10 mouse cellular contexts compared by ENCODE assay signal in the genomic region with DNA sequence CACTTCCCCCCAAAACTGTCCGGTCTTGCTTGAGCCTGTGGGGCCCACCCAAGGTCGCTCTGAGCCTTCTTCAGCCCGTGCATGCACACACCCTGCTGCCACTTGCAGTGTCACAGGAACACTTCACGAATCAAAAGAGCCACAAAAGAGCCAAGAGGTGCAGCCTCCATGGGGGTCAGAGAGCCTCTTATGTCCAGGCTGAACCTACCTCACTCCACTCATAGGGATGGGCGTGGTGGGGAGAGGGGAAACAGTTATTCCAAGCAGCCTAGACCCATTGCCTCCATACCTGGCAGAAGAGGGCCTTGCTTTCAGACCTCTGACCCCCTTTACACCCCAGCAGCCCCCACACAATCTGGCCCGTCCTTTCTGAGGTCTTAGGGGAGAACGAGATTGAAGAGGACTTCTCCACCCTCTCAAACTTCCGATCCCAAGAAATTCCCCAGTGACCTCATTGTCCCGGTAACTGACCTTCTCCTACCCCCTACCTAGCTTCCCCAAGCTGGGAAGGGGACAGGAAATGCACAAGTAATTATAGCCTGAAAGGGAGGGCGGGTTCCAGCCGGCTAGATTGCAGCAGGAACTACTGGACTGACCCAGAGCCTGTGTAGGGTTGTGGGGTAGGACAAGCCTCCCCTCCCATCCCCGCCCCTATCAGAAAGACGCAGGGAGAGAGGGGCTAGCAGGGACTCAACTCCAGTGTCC. TPM values are rescaled to one million over a fixed set of nuclear protein-coding genes. Genes with fewer than 3 reads are reported as not detected.
DNase-seq lines count a peak whose midpoint lies in the region; ATAC-seq and TF ChIP-seq lines count a peak whose summit lies in the region.
"Had no signal": no experiment of that assay in that cellular context is flagged by ENCODE, and none has a peak within 500 bp of the region (broad histone marks: within the 10 kb centered on the region; RNA-seq: fewer than 3 reads in every experiment).

No protein-coding gene starts in this region.

- DNase-seq in liver, adult 2 months (ENCODE audit: extremely low read depth, low read depth, low spot score), result no peak
- DNase-seq in liver, result no peak
- DNase-seq in embryo, embryonic 10 days (ENCODE audit: low spot score), result no peak
- DNase-seq in layer of hippocampus, postnatal 36 days, result no peak
- no peak for DNase-seq in urinary bladder, adult 2 months (ENCODE audit: low spot score)

- no peaks in the 10 kb centered on the region for H3K79me2 ChIP-seq in liver, adult 2 months (ENCODE audit: control insufficient read depth, insufficient read depth, low read length)

- H3K4me2 ChIP-seq in heart, embryonic 13.5 days, result peak overlapping the region; percentile 87
- H3K4me2 ChIP-seq in limb, embryonic 12.5 days, result peak overlapping the region; percentile 78

- ATAC-seq in heart, embryonic 13.5 days (ENCODE audit: extremely low read depth, insufficient number of reproducible peaks, low FRiP score, low TSS enrichment), result no peak
- ATAC-seq in limb, embryonic 12.5 days (ENCODE audit: insufficient number of reproducible peaks, insufficient read depth, low FRiP score, low TSS enrichment, low read depth), result no peak

- peak overlapping the region; percentile 29; the same call in 1 of the 2 replicates for H3K27ac ChIP-seq in liver, adult 2 months (replicated peaks; ENCODE audit: insufficient read depth, low read depth, low read length)
- no peak overlapping the region; the same call in 1 of the 2 replicates for H3K27ac ChIP-seq in heart, embryonic 13.5 days (replicated peaks)
- H3K27ac ChIP-seq in limb, embryonic 12.5 days, result no peak overlapping the region
- peak overlapping the region; percentile 39 for H3K27ac ChIP-seq in olfactory bulb, adult 2 months (ENCODE audit: insufficient read depth, low read depth, low read length)
- H3K27ac ChIP-seq: liver, embryonic 14.5 days had no signal

- H3K9me3 ChIP-seq in heart, embryonic 13.5 days, result no peaks in the 10 kb centered on the region
- no peaks in the 10 kb centered on the region for H3K9me3 ChIP-seq in limb, embryonic 12.5 days
- H3K9me3 ChIP-seq: G1E had no signal

- peak overlapping the region; percentile 24 for H3K4me3 ChIP-seq in liver, adult 2 months (ENCODE audit: insufficient read depth, low read depth, low read length)
- peak overlapping the region; percentile 58 for H3K4me3 ChIP-seq in heart, embryonic 13.5 days
- peak overlapping the region; percentile 7; the same call in 1 of the 2 replicates for H3K4me3 ChIP-seq in limb, embryonic 12.5 days (replicated peaks)
- H3K4me3 ChIP-seq in olfactory bulb, adult 2 months (ENCODE audit: insufficient read depth, low read depth, low read length), result peak overlapping the region; percentile 34

- TF ChIP-seq CTCF in liver, adult 2 months (IDR thresholded peaks at IDR 0.05; ENCODE audit: low read depth, low read length), result no peak
- TF ChIP-seq CTCF in olfactory bulb, adult 2 months (IDR thresholded peaks at IDR 0.05; ENCODE audit: insufficient read depth, low read depth, low read length), result no peak

- H3K36me3 ChIP-seq in liver, adult 2 months (ENCODE audit: control insufficient read depth, insufficient read depth, low read length), result no peaks in the 10 kb centered on the region
- peaks cover 12% of the 10 kb centered on the region for H3K36me3 ChIP-seq in heart, embryonic 13.5 days
- 0 out of 2 replicates have a peak, but pooled peaks cover 1% of the 10 kb centered on the region for H3K36me3 ChIP-seq in limb, embryonic 12.5 days
- H3K36me3 ChIP-seq: G1E had no signal

- peaks cover 2% of the 10 kb centered on the region; the same call in 1 of the 2 replicates for H3K4me1 ChIP-seq in liver, adult 2 months (ENCODE audit: control insufficient read depth, insufficient read depth, low read length)
- peaks cover 54% of the 10 kb centered on the region for H3K4me1 ChIP-seq in heart, embryonic 13.5 days
- H3K4me1 ChIP-seq in limb, embryonic 12.5 days (replicated peaks), result peaks cover 57% of the 10 kb centered on the region
- H3K4me1 ChIP-seq in olfactory bulb, adult 2 months (ENCODE audit: control insufficient read depth, insufficient read depth, low read length), result peaks cover 61% of the 10 kb centered on the region

- 66% methylated on average over 13 of the region's 13 CpGs for WGBS in liver, adult 2 months
- 36% methylated on average over 13 of the region's 13 CpGs for WGBS in heart, embryonic 13.5 days
- 33% methylated on average over 13 of the region's 13 CpGs for WGBS in limb, embryonic 12.5 days
- 58% methylated on average over 13 of the region's 13 CpGs for WGBS in olfactory bulb, adult 2 months

- H3K9ac ChIP-seq in liver, adult 2 months (ENCODE audit: low read depth, low read length), result peak overlapping the region; percentile 31; the same call in 1 of the 2 replicates
- peak overlapping the region; percentile 81 for H3K9ac ChIP-seq in heart, embryonic 13.5 days
- no peak overlapping the region for H3K9ac ChIP-seq in limb, embryonic 12.5 days (replicated peaks)
- H3K9ac ChIP-seq: liver, embryonic 14.5 days had no signal

- no peak for TF ChIP-seq POLR2A in liver, adult 2 months (IDR thresholded peaks at IDR 0.05; ENCODE audit: extremely low read depth, insufficient read depth, low read length)
- TF ChIP-seq POLR2A in olfactory bulb, adult 2 months (IDR thresholded peaks at IDR 0.05; ENCODE audit: insufficient read depth, low read depth, low read length), result no peak

- no peaks in the 10 kb centered on the region; the same call in 1 of the 2 replicates for H3K27me3 ChIP-seq in liver, adult 2 months (ENCODE audit: control insufficient read depth, insufficient read depth, low read length)
- H3K27me3 ChIP-seq in heart, embryonic 13.5 days (replicated peaks), result peaks cover 30% of the 10 kb centered on the region
- peaks cover 31% of the 10 kb centered on the region for H3K27me3 ChIP-seq in limb, embryonic 12.5 days

RNA-seq across cellular contexts. Expression of gene Rapgef3, which starts 2.5 kb away (rescaled TPM):
- total RNA-seq in liver, adult 2 months (2014; rRNA removed), result 1.8 and 3.2 TPM in 2 replicates
- 2.7 and 4.9 TPM in 2 replicates for polyA plus RNA-seq in liver, adult 2 months (2012; rRNA removed)
- 22.1 and 25.4 TPM in 2 replicates for polyA plus RNA-seq in heart, embryonic 13.5 days (2015; fragmentation: Nextera tagmentation; extraction: Ambion mirVana)
- 10.1 and 11.1 TPM in 2 replicates for polyA plus RNA-seq in limb, embryonic 12.5 days (2016; fragmentation: Nextera tagmentation; extraction: Ambion mirVana)
- polyA plus RNA-seq in olfactory bulb, adult 2 months (2012; ENCODE audit: insufficient read depth, insufficient read length, low replicate concordance, missing spikeins), result not detected in 2 replicates
- total RNA-seq in layer of hippocampus, postnatal 36 days (2021), result 10 to 100 TPM; 41.0 to 59.9 TPM
- polyA plus RNA-seq in urinary bladder, adult 2 months (2012; rRNA removed), result 17.8 and 19.2 TPM in 2 replicates

RNA-seq across cellular contexts. Expression of gene Slc48a1, which starts 13.1 kb away (rescaled TPM):
- total RNA-seq in liver, adult 2 months (2014; rRNA removed), result 15.2 and 21.1 TPM in 2 replicates
- 54.9 and 58.6 TPM in 2 replicates for polyA plus RNA-seq in liver, adult 2 months (2012; rRNA removed)
- 70.2 and 70.8 TPM in 2 replicates for polyA plus RNA-seq in heart, embryonic 13.5 days (2015; fragmentation: Nextera tagmentation; extraction: Ambion mirVana)
- 34.2 and 36.6 TPM in 2 replicates for polyA plus RNA-seq in limb, embryonic 12.5 days (2016; fragmentation: Nextera tagmentation; extraction: Ambion mirVana)
- polyA plus RNA-seq in olfactory bulb, adult 2 months (2012; ENCODE audit: insufficient read depth, insufficient read length, low replicate concordance, missing spikeins), result not detected in 2 replicates
- 100 to 1,000 TPM; 133 to 137 TPM for total RNA-seq in layer of hippocampus, postnatal 36 days (2021)
- polyA plus RNA-seq in urinary bladder, adult 2 months (2012; rRNA removed), result 72.4 and 91.1 TPM in 2 replicates

RNA-seq across cellular contexts. Expression of gene Endou, which starts 34.1 kb away (rescaled TPM):
- 0.47 and 0.55 TPM in 2 replicates for total RNA-seq in liver, adult 2 months (2014; rRNA removed)
- polyA plus RNA-seq in liver, adult 2 months (2012; rRNA removed), result 0.21 and 0.32 TPM in 2 replicates
- 0.23 and 0.45 TPM in 2 replicates for polyA plus RNA-seq in heart, embryonic 13.5 days (2015; fragmentation: Nextera tagmentation; extraction: Ambion mirVana)
- 0.14 and 0.23 TPM in 2 replicates for polyA plus RNA-seq in limb, embryonic 12.5 days (2016; fragmentation: Nextera tagmentation; extraction: Ambion mirVana)
- not detected in 2 replicates for polyA plus RNA-seq in olfactory bulb, adult 2 months (2012; ENCODE audit: insufficient read depth, insufficient read length, low replicate concordance, missing spikeins)
- total RNA-seq in layer of hippocampus, postnatal 36 days (2021), result under 1 TPM; 0.27 to 0.71 TPM
- polyA plus RNA-seq in urinary bladder, adult 2 months (2012; rRNA removed), result 1.7 and 2.1 TPM in 2 replicates
- polyA plus RNA-seq: G1E had no signal

RNA-seq across cellular contexts. Expression of gene Rpap3, which starts 59.6 kb away (rescaled TPM):
- total RNA-seq in liver, adult 2 months (2014; rRNA removed), result 7.7 and 8.7 TPM in 2 replicates
- 2.2 and 2.5 TPM in 2 replicates for polyA plus RNA-seq in liver, adult 2 months (2012; rRNA removed)
- 17.9 and 18.5 TPM in 2 replicates for polyA plus RNA-seq in heart, embryonic 13.5 days (2015; fragmentation: Nextera tagmentation; extraction: Ambion mirVana)
- 39.4 and 40.4 TPM in 2 replicates for polyA plus RNA-seq in limb, embryonic 12.5 days (2016; fragmentation: Nextera tagmentation; extraction: Ambion mirVana)
- polyA plus RNA-seq in olfactory bulb, adult 2 months (2012; ENCODE audit: insufficient read depth, insufficient read length, low replicate concordance, missing spikeins), result not detected in 2 replicates
- total RNA-seq in layer of hippocampus, postnatal 36 days (2021), result 10 to 100 TPM; 21.0 to 23.3 TPM
- 23.5 and 26.0 TPM in 2 replicates for polyA plus RNA-seq in urinary bladder, adult 2 months (2012; rRNA removed)

Comparison
In these comparisons a context has a peak if more than half of its experiments do, and no peak if none do; other contexts are left out.
1. H3K27ac ChIP-seq: peak in liver, adult 2 months (single experiment) and olfactory bulb, adult 2 months (single experiment); none in heart, embryonic 13.5 days (single experiment) and limb, embryonic 12.5 days (single experiment).
2. H3K4me3 ChIP-seq: peak in every context shown above with its lines; median percentile 58 in heart, embryonic 13.5 days; 34 in olfactory bulb, adult 2 months; 24 in liver, adult 2 months; 7 in limb, embryonic 12.5 days.
3. RNA of gene Endou, which starts 34.1 kb away (polyA plus RNA-seq): not detected in olfactory bulb, adult 2 months; 1.7 to 2.1 TPM in urinary bladder, adult 2 months, 0.23 to 0.45 TPM in heart, embryonic 13.5 days, 0.21 to 0.32 TPM in liver, adult 2 months and 0.14 to 0.23 TPM in limb, embryonic 12.5 days; every median in the first group is over 10 times any median in the second.